Mouse (Mus musculus): ENCODE data around the gene Gm13090. TPM values are rescaled to one million over a fixed set of nuclear protein-coding genes. Genes with fewer than 3 reads are reported as not detected.

Gm13090 gene
- not detected in 4 replicates for total RNA-seq (2023)

DNA sequence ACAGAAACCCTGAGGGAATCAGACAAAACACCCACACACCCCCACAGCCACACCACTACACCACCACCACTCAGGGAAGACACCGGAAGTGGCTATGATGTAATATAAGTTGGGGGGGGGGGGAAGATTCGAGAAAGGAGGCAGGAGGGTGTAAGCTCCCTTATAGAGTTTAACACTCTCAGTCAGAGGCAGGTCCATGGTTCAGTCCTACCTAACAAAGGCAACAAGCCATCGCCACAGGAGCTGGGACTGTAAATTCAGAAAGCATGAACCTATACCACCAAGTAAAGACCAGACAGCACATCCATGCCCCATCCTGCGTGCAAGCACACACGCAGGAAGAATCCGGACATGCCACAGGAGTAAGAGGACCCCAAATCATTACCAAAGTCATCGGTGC, at the start of gene Gm13090:
Gene Gm13090, plus strand, starts transcription at position 301 of the 400 bp plus-strand sequence.

DNA sequence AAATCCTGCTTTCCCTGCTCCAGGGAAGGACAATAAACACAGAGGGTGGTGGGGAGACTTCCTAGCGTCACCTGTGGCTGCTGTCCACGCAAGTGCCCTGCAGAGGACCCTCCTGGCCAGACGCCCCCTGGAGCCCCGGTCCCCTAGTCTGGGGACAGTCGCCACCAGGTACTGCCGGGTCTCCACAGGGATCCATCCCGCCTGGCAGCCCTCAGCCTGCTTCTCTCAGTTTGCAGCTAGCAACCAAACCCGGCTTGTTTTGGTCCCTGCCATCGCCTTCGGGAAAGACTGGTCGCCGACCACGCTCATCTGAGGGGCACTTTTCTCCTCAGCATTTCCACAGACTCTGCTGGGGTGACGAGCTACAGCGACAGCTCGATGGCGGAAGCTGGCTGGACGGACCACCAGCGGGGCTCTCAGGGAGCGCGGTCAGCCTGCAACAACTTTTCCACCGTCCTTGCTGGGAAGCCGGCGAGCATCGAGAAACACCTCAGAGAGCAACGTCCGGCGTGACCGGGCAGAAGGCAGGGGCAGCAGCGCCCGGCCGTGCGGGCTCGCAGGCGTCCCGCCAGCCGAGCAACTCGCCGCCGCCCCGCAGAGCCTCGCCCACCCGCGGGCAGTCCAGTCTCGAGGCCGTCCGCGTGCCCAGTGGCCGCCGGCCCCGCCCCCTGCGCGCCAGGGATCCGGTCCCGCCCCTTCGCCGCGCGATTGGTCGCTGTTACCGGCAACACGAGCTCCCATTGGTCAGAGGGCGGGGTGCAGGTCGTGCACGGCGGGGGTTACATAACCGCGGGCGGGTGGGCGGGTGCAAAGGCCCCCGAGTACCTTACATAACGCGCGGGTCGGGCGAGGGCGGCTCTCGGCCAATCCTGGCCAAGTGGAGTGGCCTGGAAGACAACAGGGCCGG, 45.1 kb upstream of the Gm13090 start, which contains the start of gene Per3:
Gene Per3, minus strand, starts transcription at position 629 of the 907 bp plus-strand sequence.

DNA sequence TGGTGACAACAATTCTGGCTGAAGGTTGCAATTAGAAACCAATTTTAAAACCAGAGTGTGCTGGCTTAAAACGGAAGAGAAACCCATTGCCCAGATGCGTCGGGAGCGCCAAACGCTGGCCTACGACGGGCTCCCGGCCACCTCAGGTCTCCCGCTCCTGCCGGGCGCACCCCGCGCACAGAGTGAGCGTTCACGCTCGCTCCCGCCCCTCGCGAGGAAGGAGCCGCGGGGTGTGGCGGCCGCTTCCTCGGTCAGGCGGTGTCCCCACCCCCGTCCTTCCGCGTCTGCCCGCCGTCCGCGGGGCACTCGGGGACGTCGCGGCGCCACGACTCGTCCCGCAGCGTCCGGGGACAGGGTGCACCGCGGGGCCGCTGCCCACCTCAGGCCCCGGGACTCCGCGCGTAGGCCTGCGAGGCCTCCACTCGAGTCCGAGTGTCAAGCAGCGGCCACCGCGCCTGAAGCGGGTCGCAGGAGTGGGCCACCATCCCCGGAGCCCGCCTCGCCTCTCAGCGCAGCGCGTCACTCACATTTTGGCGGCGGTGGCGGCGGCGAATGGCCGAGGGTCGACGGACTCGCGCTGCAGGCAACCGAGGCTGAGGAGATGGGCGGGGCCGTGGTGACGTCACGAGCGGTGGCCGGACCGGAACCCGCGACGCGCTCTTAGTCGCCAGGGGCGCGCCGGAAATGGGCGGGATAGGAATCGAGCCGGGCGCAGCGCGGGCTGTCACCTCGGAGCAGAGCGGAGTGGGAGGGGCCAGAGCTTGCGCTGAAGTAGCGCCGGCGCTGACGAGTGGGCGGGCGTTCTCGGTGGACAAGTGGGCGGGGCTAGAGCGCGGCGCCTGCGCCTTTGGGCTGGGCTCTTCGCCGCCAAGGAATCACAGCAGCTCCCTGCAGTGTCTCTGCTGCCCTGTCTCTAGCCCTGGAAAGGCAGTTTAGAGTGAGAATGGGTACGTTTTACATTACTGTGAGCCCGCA, 31.7 kb upstream of the Gm13090 start, which contains the start of gene Vamp3:
Gene Vamp3, minus strand, starts transcription at position 617 of the 975 bp plus-strand sequence.

Other genes with a start within 250 kb of the Gm13090 start
- 10.0 to 13.2 TPM (median 12.3 TPM) in 4 replicates for gene Errfi1, start 235.7 kb upstream of the Gm13090 start, total RNA-seq (2023)
- gene Park7, start 175.1 kb upstream of the Gm13090 start, total RNA-seq (2023), result 116 to 123 TPM (median 120 TPM) in 4 replicates
- gene Tnfrsf9, start 175.0 kb upstream of the Gm13090 start, total RNA-seq (2023), result 0.36 to 0.91 TPM (median 0.60 TPM) in 4 replicates
- not detected in 4 replicates for gene Uts2, start 92.5 kb upstream of the Gm13090 start, total RNA-seq (2023)
- 2.9 to 4.1 TPM (median 4.0 TPM) in 4 replicates for gene Per3, start 44.9 kb upstream of the Gm13090 start, total RNA-seq (2023)
- 66.0 to 84.0 TPM (median 68.5 TPM) in 4 replicates for gene Vamp3, start 31.6 kb upstream of the Gm13090 start, total RNA-seq (2023)